Mouse (Mus musculus): ENCODE measurements around the gene Wfdc17. TPM values are rescaled to one million over a fixed set of nuclear protein-coding genes. Genes with fewer than 3 reads are reported as not detected.

The Wfdc17 gene
- 0.44 and 0.90 TPM in 2 replicates for polyA plus RNA-seq (2012; rRNA removed)

DNA sequence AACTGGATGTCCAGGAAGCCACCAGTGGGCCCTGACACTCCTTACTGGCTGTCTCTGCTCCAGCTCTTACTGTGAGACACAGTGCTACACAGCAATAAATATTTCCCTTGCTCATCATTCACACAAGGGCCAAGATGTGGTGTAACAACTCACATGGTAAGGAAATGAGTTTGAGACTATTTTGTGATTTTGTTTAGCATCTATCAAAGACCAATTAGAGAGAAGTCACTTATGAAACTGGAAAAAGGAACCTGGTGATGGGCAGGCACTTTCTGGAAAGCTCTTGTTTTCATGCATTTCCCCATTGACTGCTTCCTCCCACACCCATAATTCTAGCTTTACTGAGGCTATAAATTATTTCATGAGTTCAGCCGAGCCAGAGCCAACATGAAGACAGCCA lies at the start of gene Wfdc17:
Wfdc17 (plus strand) TSS at position 287 of the 400 bp plus-strand sequence.

DNA sequence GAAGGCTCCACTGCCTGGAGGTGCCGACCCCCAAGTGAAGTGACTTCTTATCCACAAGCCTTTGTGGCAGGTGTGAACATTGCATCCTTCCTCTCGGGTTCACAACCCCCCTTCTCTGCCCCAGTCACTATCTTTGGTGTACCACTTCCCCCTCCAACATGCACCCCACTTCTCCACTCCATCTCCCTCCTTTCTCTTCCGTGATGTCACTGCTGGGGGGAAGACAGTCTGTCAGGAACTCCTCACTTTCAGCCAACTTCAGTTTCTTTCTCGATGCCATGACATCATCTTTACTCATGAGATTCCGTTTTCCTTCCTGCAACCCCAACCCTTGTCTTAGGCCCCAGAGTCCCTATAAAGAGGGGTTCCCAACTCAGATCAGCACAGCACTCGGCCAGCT lies 41.6 kb upstream of the Wfdc17 start, which contains the start of gene Ccl4:
Ccl4 (plus strand) TSS at position 381 of the 400 bp plus-strand sequence.

DNA sequence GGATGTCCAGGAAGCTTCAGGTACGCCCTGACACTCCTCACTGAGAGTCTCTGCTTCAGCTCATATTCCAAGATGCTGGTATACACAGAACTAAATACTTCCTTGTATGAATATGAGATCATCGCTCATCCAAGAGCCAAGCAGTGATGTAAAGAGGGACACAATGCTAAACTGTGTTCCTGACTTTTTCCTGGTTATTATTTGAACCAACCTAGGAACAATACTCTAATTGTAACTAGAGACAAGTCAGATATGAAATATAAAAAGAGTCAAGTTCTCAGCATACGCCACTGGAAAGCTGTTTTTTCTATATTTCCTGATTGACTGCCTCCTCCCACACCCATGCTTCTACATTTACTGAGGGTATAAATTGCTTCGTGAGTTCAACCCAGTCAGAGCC lies 4.9 kb downstream of the Wfdc17 start, which contains the start of gene Wfdc18:
Wfdc18 (plus strand) TSS at position 301 of the 400 bp plus-strand sequence.

DNA sequence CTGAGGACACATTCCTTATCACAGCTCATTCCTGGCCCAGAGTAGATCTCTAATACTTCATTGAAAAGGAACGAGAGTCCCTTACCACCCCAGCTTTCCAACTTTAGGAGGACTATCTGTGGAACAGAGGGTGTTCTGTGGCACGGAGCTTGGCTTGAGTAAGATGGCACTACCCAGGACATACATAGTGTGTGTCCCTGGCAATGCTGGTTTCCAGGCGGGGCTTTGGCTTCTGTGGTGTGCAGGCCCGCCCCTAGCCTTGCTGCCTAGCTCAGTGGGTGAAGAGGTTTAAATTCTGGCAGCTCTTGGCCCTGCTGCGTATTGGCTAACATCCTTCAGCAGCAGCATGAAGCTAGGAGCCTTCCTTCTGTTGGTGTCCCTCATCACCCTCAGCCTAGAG lies 42.9 kb downstream of the Wfdc17 start, which contains the start of gene Wfdc21:
Wfdc21 (plus strand) TSS at position 260 of the 400 bp plus-strand sequence.

DNA sequence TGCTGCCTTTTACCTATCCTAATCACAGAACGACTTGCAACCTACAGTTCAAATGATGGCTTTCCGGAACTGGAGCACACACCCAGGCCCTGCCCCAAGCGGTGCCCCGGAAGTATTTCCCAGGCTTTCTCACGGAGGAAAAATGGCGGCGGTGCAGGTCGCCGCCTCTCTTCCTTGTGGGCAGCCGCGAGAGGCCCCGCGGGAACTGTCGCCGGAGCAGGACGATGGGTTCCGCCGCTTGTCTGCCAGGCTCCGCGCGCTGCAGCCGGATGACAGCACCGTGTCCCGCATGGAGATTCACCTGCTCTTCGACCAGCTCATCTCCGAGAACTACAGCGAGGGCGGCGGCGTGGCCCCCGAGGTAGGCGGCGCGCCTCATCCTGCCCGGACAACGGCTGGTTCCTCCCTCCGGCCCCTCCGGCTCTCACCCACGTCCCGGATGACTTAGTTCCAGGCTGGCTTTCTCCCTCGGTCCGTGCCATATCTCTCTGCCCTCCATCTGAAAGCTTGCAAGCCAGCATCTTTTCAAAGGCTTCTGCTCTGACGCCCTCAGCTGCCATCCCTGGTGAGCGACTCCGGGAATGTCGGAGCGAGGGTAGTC lies 49.9 kb downstream of the Wfdc17 start, which contains the start of gene Heatr6:
Heatr6 (plus strand) TSS at position 116 of the 601 bp plus-strand sequence.

Other genes with a start within 250 kb of the Wfdc17 start
- gene Mmp28, start 240.9 kb upstream of the Wfdc17 start, polyA plus RNA-seq (2012; rRNA removed): 5.2 and 5.4 TPM in 2 replicates
- 109 and 120 TPM in 2 replicates for gene Taf15, start 230.9 kb upstream of the Wfdc17 start, polyA plus RNA-seq (2012; rRNA removed)
- gene Heatr9, start 181.8 kb upstream of the Wfdc17 start, polyA plus RNA-seq (2012; rRNA removed): not detected in 2 replicates
- 0.65 and 2.0 TPM in 2 replicates for gene Ccl5, start 173.5 kb upstream of the Wfdc17 start, polyA plus RNA-seq (2012; rRNA removed)
- 2.4 and 4.1 TPM in 2 replicates for gene Ccl9, start 125.4 kb upstream of the Wfdc17 start, polyA plus RNA-seq (2012; rRNA removed)
- 1.4 and 2.4 TPM in 2 replicates for gene Ccl6, start 110.9 kb upstream of the Wfdc17 start, polyA plus RNA-seq (2012; rRNA removed)
- gene Rpl9-ps1, start 58.4 kb upstream of the Wfdc17 start, polyA plus RNA-seq (2012; rRNA removed): not detected in 2 replicates
- gene Ccl3, start 54.6 kb upstream of the Wfdc17 start, polyA plus RNA-seq (2012; rRNA removed): 6.2 and 7.1 TPM in 2 replicates
- 4.9 and 7.8 TPM in 2 replicates for gene Ccl4, start 41.4 kb upstream of the Wfdc17 start, polyA plus RNA-seq (2012; rRNA removed)
- 0.35 TPM in 1 of 2 replicates, not detected in the other for gene Wfdc18, start 5.0 kb downstream of the Wfdc17 start, polyA plus RNA-seq (2012; rRNA removed)
- gene Wfdc21, start 42.9 kb downstream of the Wfdc17 start, polyA plus RNA-seq (2012; rRNA removed): 0.17 and 0.24 TPM in 2 replicates
- gene Heatr6, start 49.7 kb downstream of the Wfdc17 start, polyA plus RNA-seq (2012; rRNA removed): 31.5 and 36.8 TPM in 2 replicates
- 0.08 and 0.14 TPM in 2 replicates for gene Hnf1b, start 146.1 kb downstream of the Wfdc17 start, polyA plus RNA-seq (2012; rRNA removed)
- 19.7 and 21.7 TPM in 2 replicates for gene Ddx52, start 238.1 kb downstream of the Wfdc17 start, polyA plus RNA-seq (2012; rRNA removed)

Measured in central nervous system, embryonic 14 days (tissue).